Mouse (Mus musculus) hindbrain, postnatal 0 days (tissue): ENCODE data around the gene Nos3. TPM values are rescaled to one million over a fixed set of nuclear protein-coding genes. Genes with fewer than 3 reads are reported as not detected.
A peak's percentile ranks its signal among the peaks of the same experiment; 100 is the strongest.

ENCODE experiments used
- ATAC-seq: fragments of 200-750 bp; cut with Nextera tagmentation; 2 replicates; pipeline ENCODE4 v1.8.0; 2017; ENCODE audit warnings: mild to moderate bottlenecking, moderate TSS enrichment, moderate library complexity
- DNase-seq: peaks from one replicate; pipeline ENCODE4 v3.0.0-alpha.2; 2015; ENCODE audit warnings: low spot score
- H3K27ac ChIP-seq: fragments of 300-500 bp; sonication (generic); 2 replicates; pipeline ENCODE4 v1.5.1; 2014; ENCODE audit warnings: mild to moderate bottlenecking
- H3K27me3 ChIP-seq: fragments of 300-500 bp; sonication (generic); 2 replicates; pipeline ENCODE4 v1.6.1; 2014; ENCODE audit warnings: low read length, mixed read lengths; ENCODE audit not compliant: insufficient read depth
- H3K36me3 ChIP-seq: fragments of 300-500 bp; sonication (generic); 2 replicates; pipeline ENCODE4 v1.6.1; 2014; ENCODE audit warnings: low read length, mixed read lengths; ENCODE audit not compliant: insufficient read depth
- H3K4me1 ChIP-seq: fragments of 300-500 bp; sonication (generic); 2 replicates; pipeline ENCODE4 v1.6.1; 2014; ENCODE audit warnings: antibody characterized with exemption, low read length, mixed read lengths; ENCODE audit not compliant: insufficient read depth
- H3K4me2 ChIP-seq: fragments of 300-500 bp; sonication (generic); 2 replicates; pipeline ENCODE4 v1.6.1; 2014; ENCODE audit warnings: low read depth, mild to moderate bottlenecking, low read length, moderate library complexity, mixed read lengths
- H3K4me3 ChIP-seq: fragments of 300-500 bp; sonication (generic); 2 replicates; pipeline ENCODE4 v1.5.1; 2014; ENCODE audit warnings: low read length
- H3K9ac ChIP-seq: fragments of 300-500 bp; sonication (generic); replicated peaks from 2 replicates; pipeline ENCODE4 v1.6.1; 2014; ENCODE audit warnings: mild to moderate bottlenecking, low read length, moderate library complexity, mixed read lengths
- H3K9me3 ChIP-seq: fragments of 300-500 bp; sonication (generic); 2 replicates; pipeline ENCODE4 v1.6.1; 2016; ENCODE audit warnings: low read length, mixed read lengths
- CTCF ChIP-seq: IDR thresholded peaks from 2 replicates; pipeline ENCODE4 v1.5.1; 2016; ENCODE audit warnings: antibody characterized with exemption, control low read depth, low read depth
- WGBS: fragments of 180-500 bp; shearing (Covaris S2); extraction: QIAGEN DNeasy Blood & Tissue Kit; methylation state at CpG from one replicate; pipeline ENCODE4 v1.1.7; 2014; 5-methylcytosine and 5-hydroxymethylcytosine counted together
- polyA plus RNA-seq: library from polyadenylated mRNA; unstranded; fragments of >200 nt; fragmentation: Nextera tagmentation; extraction: Ambion mirVana; gene quantifications from 2 replicates; pipeline ENCODE4 v1.2.1, GENCODE M21; 2015
- total RNA-seq: library from RNA; depleted of rRNA; stranded (reverse); fragments of >200 nt; gene quantifications from 2 replicates; pipeline ENCODE4 v1.2.3, GENCODE M21; 2014

Gene Nos3
- total and polyA plus RNA-seq, 2 experiments from 2014 or later: 7.2 to 8.7 TPM

DNA sequence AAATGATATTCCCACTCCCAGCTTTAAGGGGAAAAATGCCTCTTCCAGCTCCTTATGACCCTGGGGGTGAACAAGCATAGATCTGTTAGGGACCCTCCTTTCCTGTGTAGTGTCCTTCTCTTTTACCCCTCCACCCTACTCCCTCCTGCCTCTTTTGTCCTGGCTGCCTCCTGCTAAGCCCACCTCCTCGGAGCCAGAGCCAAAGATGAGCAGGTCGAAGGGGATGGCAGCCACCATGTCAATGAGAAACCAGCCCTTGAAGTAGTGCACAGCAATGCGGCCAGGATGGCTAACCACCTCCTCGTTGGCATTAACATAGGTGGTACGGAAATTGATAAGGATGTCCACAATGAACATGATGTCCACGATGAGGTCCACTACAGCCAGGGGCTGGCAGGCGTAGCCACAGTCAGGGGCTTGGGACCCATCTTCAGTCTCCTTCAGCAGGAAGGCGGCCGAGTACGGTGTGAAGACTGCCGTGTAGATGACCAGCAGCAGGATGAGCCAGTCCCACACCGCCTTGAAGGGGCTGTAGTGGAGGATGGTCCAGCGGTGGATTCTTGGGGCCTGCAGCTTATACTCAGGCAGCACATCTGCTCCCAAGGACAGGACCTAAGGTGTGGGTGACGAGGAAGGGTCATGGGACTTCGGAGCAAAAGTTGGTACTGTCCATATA is 38.3 kb upstream of the Nos3 start:
- no peak overlapping the region for H3K4me3 ChIP-seq
- no peaks in the 10 kb centered on the region for H3K9me3 ChIP-seq
- TF ChIP-seq CTCF: no peak
- H3K4me1 ChIP-seq: peaks cover 20% of the 10 kb centered on the region
- 94% methylated on average over 15 of the region's 15 CpGs for WGBS
- H3K9ac ChIP-seq: no peak overlapping the region
- no peak for DNase-seq
- peaks cover 16% of the 10 kb centered on the region; the same call in 1 of the 2 replicates for H3K36me3 ChIP-seq
- ATAC-seq: no peak
- no peak overlapping the region for H3K4me2 ChIP-seq
- no peaks in the 10 kb centered on the region for H3K27me3 ChIP-seq
- no peak overlapping the region for H3K27ac ChIP-seq

DNA sequence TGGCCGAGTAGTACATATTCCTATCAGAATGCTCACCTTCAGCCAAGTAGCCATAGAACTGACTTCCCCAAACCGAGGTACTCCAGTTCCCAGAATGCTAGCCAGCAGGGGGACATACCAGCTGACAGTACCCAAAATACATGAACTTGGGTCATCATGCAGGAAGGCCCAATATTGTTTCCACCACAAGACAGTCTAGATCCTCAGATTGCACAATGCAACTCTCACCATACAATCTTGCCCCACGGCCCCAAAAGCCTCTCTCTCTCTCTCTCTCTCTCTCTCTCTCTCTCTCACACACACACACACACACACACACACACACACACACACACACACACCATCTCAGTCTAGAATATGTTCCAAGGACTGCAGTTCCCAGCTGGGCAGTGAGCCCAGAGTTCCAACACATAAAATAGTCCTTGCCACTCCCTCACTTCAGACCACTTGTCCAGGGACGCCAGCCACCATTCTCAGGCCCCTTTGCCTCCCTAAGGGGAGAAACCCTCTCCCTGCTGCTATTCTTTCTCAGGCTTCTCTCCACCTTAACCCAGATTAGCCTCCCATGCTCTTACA is 37.7 kb upstream of the Nos3 start:
- H3K27ac ChIP-seq: no peak overlapping the region
- H3K27me3 ChIP-seq: no peaks in the 10 kb centered on the region
- peak; percentile 50 for DNase-seq
- H3K9ac ChIP-seq: no peak overlapping the region
- H3K9me3 ChIP-seq: no peaks in the 10 kb centered on the region
- TF ChIP-seq CTCF: no peak
- WGBS: 75% methylated on average over 4 of the region's 4 CpGs
- H3K4me2 ChIP-seq: no peak overlapping the region
- H3K4me3 ChIP-seq: no peak overlapping the region
- H3K4me1 ChIP-seq: peaks cover 20% of the 10 kb centered on the region
- ATAC-seq: no peak
- peaks cover 20% of the 10 kb centered on the region; the same call in 1 of the 2 replicates for H3K36me3 ChIP-seq

DNA sequence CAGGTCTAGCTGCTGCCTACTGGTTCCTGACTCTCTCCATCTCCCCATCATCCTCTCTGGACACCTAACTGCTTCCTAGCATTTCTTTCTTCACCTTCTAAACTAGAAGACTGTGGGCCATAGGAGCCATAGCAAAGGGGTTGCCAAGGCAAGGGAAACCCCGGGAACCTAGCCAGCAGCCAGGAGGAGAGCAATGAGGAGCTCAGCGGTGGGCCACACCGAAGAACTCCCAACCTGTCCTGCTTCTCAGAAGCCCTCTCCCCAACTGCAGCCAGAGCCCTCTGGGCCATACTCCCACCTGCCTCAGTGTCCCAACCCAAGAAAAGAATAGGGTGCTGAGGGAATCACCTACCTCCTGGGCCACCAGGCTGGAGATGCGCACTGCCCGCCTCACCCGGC is 35.8 kb upstream of the Nos3 start:
- H3K4me1 ChIP-seq: peaks cover 20% of the 10 kb centered on the region
- TF ChIP-seq CTCF: no peak
- DNase-seq (peak; percentile 58), ATAC-seq (no peak; the same call in 1 of the 2 replicates)
- peak overlapping the region; percentile 72; the same call in 1 of the 2 replicates for H3K27ac ChIP-seq
- H3K9ac ChIP-seq: peak overlapping the region; percentile 45
- no peaks in the 10 kb centered on the region for H3K9me3 ChIP-seq
- 49% methylated on average over 6 of the region's 6 CpGs for WGBS
- H3K4me3 ChIP-seq: no peak overlapping the region
- peak overlapping the region; percentile 52 for H3K4me2 ChIP-seq
- peaks cover 20% of the 10 kb centered on the region; the same call in 1 of the 2 replicates for H3K36me3 ChIP-seq
- no peaks in the 10 kb centered on the region for H3K27me3 ChIP-seq

GRCm38 (mm10) chr5:24329212-24329964 is 35.2 kb upstream of the Nos3 start:
- ATAC-seq: peak; percentile 90

GRCm38 (mm10) chr5:24329965-24330298 is 34.7 kb upstream of the Nos3 start:
- peaks cover 20% of the 10 kb centered on the region for H3K4me1 ChIP-seq
- H3K9ac ChIP-seq: peak overlapping the region; percentile 0; the same call in 1 of the 2 replicates
- ATAC-seq (peak; percentile 19), DNase-seq (no peak)
- no peaks in the 10 kb centered on the region for H3K9me3 ChIP-seq
- H3K36me3 ChIP-seq: 0 out of 2 replicates have a peak, but pooled peaks cover 12% of the 10 kb centered on the region
- H3K27me3 ChIP-seq: no peaks in the 10 kb centered on the region
- H3K4me2 ChIP-seq: peak overlapping the region; percentile 52
- 27% methylated on average over 5 of the region's 5 CpGs for WGBS
- H3K27ac ChIP-seq: peak overlapping the region; percentile 72; the same call in 1 of the 2 replicates
- TF ChIP-seq CTCF: no peak
- H3K4me3 ChIP-seq: no peak overlapping the region

More at GRCm38 (mm10) chr5:24329212-24329964, 35.2 kb upstream of the Nos3 start:
- peak; percentile 82 for DNase-seq
- Histone ChIP-seq H3K4me3 (peak overlapping the region; percentile 10; the same call in 1 of the 2 replicates), H3K4me1 (peaks cover 20% of the 10 kb centered on the region), H3K36me3 (peaks cover 14% of the 10 kb centered on the region; the same call in 1 of the 2 replicates), H3K4me2 (peak overlapping the region; percentile 52), H3K9ac (peak overlapping the region; percentile 45), H3K27me3 (no peaks in the 10 kb centered on the region), H3K9me3 (no peaks in the 10 kb centered on the region), H3K27ac (peak overlapping the region; percentile 72)
- no peak for TF ChIP-seq CTCF
- WGBS: 5% methylated on average over 20 of the region's 27 CpGs

- TF ChIP-seq CTCF: no peak
- peaks cover 22% of the 10 kb centered on the region for H3K4me1 ChIP-seq
- H3K4me3 ChIP-seq: no peak overlapping the region
- no peaks in the 10 kb centered on the region for H3K9me3 ChIP-seq
- H3K9ac ChIP-seq: no peak overlapping the region
- 0 out of 2 replicates have a peak, but pooled peaks cover 4% of the 10 kb centered on the region for H3K36me3 ChIP-seq
- no peak overlapping the region for H3K27ac ChIP-seq
- DNase-seq: no peak
- no peak for ATAC-seq
- WGBS: 69% methylated on average over 4 of the region's 4 CpGs
- no peaks in the 10 kb centered on the region for H3K27me3 ChIP-seq
- no peak overlapping the region for H3K4me2 ChIP-seq
These were observed 32.2 kb upstream of the Nos3 start for GRCm38 (mm10) chr5:24332401-24332800.
